Mouse (Mus musculus) CH12.LX (cell line): ENCODE measurements around the gene Srp68. TPM values are rescaled to one million over a fixed set of nuclear protein-coding genes. Genes with fewer than 3 reads are reported as not detected.

Experiments used
- DNase-seq: peaks from one replicate; pipeline ENCODE4 v3.0.0-alpha.2; 2013; ENCODE audit errors: extremely low read depth
- H3K27ac ChIP-seq: 2 replicates; pipeline ENCODE4 v1.5.1; 2012; ENCODE audit warnings: low read depth, mild to moderate bottlenecking, control low read depth, moderate library complexity; ENCODE audit not compliant: insufficient read depth
- H3K27me3 ChIP-seq: replicated peaks from 2 replicates; pipeline ENCODE3; 2012; ENCODE audit warnings: inconsistent platforms
- H3K36me3 ChIP-seq, 2 experiments: replicated peaks in 1 of 2; 2 replicates each; pipeline versions ENCODE3 to v1.6.1; 2012; ENCODE audit warnings: inconsistent platforms in 1 of 2, low read length in 1 of 2, mild to moderate bottlenecking in 1 of 2, mixed read lengths in 1 of 2, moderate library complexity in 1 of 2; ENCODE audit not compliant: control insufficient read depth in 1 of 2, insufficient read depth in 1 of 2
- H3K4me1 ChIP-seq, 2 experiments: 2 replicates each; pipeline ENCODE4 v1.6.1; 2012; ENCODE audit warnings: inconsistent platforms in 1 of 2, moderate library complexity in 1 of 2; ENCODE audit not compliant: insufficient read depth in 2 of 2, control insufficient read depth in 1 of 2
- H3K4me2 ChIP-seq: 2 replicates; pipeline ENCODE4 v1.6.1; 2012; ENCODE audit warnings: low read depth, mild to moderate bottlenecking, control low read depth; ENCODE audit not compliant: poor library complexity, insufficient read depth, severe bottlenecking
- H3K4me3 ChIP-seq, 3 experiments: fragments of 150-350 bp in 1 of 3; sonication (generic) in 1 of 3; replicated peaks in 1 of 3; 2 replicates each; pipeline versions ENCODE3 to v1.5.1; 2011 to 2012; ENCODE audit warnings: low read depth in 2 of 3, low read length in 2 of 3, mild to moderate bottlenecking in 2 of 3, moderate library complexity in 2 of 3, control low read depth in 1 of 3, improper control_type of control experiment in 1 of 3, inconsistent platforms in 1 of 3, mixed read lengths in 1 of 3; ENCODE audit not compliant: poor library complexity in 1 of 3
- H3K79me2 ChIP-seq: replicated peaks from 2 replicates; pipeline ENCODE4 v1.6.1; 2012; ENCODE audit warnings: mild to moderate bottlenecking, moderate library complexity; ENCODE audit not compliant: control insufficient read depth, poor library complexity, insufficient read depth, severe bottlenecking; ENCODE audit errors: extremely low read depth
- H3K9ac ChIP-seq: 2 replicates; pipeline ENCODE4 v1.6.1; 2012; ENCODE audit warnings: low read depth, mild to moderate bottlenecking, control low read depth, moderate library complexity; ENCODE audit not compliant: insufficient read depth
- H3K9me3 ChIP-seq: replicated peaks from 2 replicates; pipeline ENCODE3; 2012; ENCODE audit warnings: low read length, inconsistent platforms, mixed read lengths
- BHLHE40 ChIP-seq: IDR thresholded peaks from 2 replicates; pipeline ENCODE4 v1.6.1; 2011; ENCODE audit warnings: mild to moderate bottlenecking, low read depth, low read length, improper control_type of control experiment
- CTCF ChIP-seq, 2 experiments: IDR thresholded peaks in 1 of 2; conservative IDR thresholded peaks in 1 of 2; 2 replicates each; pipeline ENCODE4 v1.5.1; 2011 to 2012; ENCODE audit warnings: low read depth in 2 of 2, low read length in 2 of 2, improper control_type of control experiment in 1 of 2, inconsistent platforms in 1 of 2, mild to moderate bottlenecking in 1 of 2, moderate library complexity in 1 of 2
- ELF1 ChIP-seq: IDR thresholded peaks from 2 replicates; pipeline ENCODE4 v1.6.1; 2014; ENCODE audit warnings: low read depth, mild to moderate bottlenecking, inconsistent platforms, low read length, improper control_type of control experiment
- IRF4 ChIP-seq: IDR thresholded peaks from 2 replicates; pipeline ENCODE4 v1.6.1; 2014; ENCODE audit warnings: low read depth, mild to moderate bottlenecking, inconsistent platforms, low read length, improper control_type of control experiment
- JUND ChIP-seq: conservative IDR thresholded peaks from 2 replicates; pipeline ENCODE4 v1.6.1; 2011; ENCODE audit warnings: low read depth, low read length, improper control_type of control experiment
- KAT2A ChIP-seq: IDR thresholded peaks from 2 replicates; pipeline ENCODE4 v1.6.1; 2012; ENCODE audit warnings: low read length, improper control_type of control experiment, inconsistent platforms; ENCODE audit not compliant: insufficient replicate concordance
- MAX ChIP-seq: IDR thresholded peaks from 2 replicates; pipeline ENCODE4 v1.6.1; 2011; ENCODE audit warnings: low read length, improper control_type of control experiment
- MAZ ChIP-seq: IDR thresholded peaks from 2 replicates; pipeline ENCODE4 v1.6.1; 2012; ENCODE audit warnings: low read depth, mild to moderate bottlenecking, inconsistent platforms, low read length, improper control_type of control experiment, moderate library complexity
- MYC ChIP-seq: IDR thresholded peaks from 2 replicates; pipeline ENCODE4 v1.6.1; 2011; ENCODE audit warnings: low read depth, mild to moderate bottlenecking, improper control_type of control experiment, low read length
- NELFE ChIP-seq: IDR thresholded peaks from 2 replicates; pipeline ENCODE4 v1.6.1; 2011; ENCODE audit warnings: low read depth, low read length, improper control_type of control experiment
- NRF1 ChIP-seq: IDR thresholded peaks from 2 replicates; pipeline ENCODE4 v1.6.1; 2014; ENCODE audit warnings: low read depth, mild to moderate bottlenecking, inconsistent platforms, low read length, improper control_type of control experiment, moderate library complexity
- POLR2A ChIP-seq: IDR thresholded peaks from 2 replicates; pipeline ENCODE4 v1.6.1; 2011; ENCODE audit warnings: low read depth, mild to moderate bottlenecking, improper control_type of control experiment, low read length
- RAD21 ChIP-seq: IDR thresholded peaks from 2 replicates; pipeline ENCODE4 v1.6.1; 2011; ENCODE audit warnings: low read depth, mild to moderate bottlenecking, low read length, improper control_type of control experiment, moderate library complexity
- RCOR1 ChIP-seq: conservative IDR thresholded peaks from 2 replicates; pipeline ENCODE4 v1.6.1; 2012; ENCODE audit warnings: low read depth, mild to moderate bottlenecking, inconsistent platforms, low read length, improper control_type of control experiment
- SIN3A ChIP-seq: IDR thresholded peaks from 2 replicates; pipeline ENCODE4 v1.6.1; 2012; ENCODE audit warnings: low read length, improper control_type of control experiment, inconsistent platforms
- SMC3 ChIP-seq: IDR thresholded peaks from 2 replicates; pipeline ENCODE4 v1.6.1; 2011; ENCODE audit warnings: low read depth, low read length, improper control_type of control experiment
- ZC3H11A ChIP-seq: IDR thresholded peaks from 2 replicates; pipeline ENCODE4 v1.6.1; 2012; ENCODE audit warnings: low read depth, mild to moderate bottlenecking, inconsistent platforms, low read length, improper control_type of control experiment
- ZMIZ1 ChIP-seq: IDR thresholded peaks from 2 replicates; pipeline ENCODE4 v1.6.1; 2012; ENCODE audit warnings: low read depth, mild to moderate bottlenecking, inconsistent platforms, low read length, improper control_type of control experiment
- dilution Hi-C: fragments of 300-500 bp; cut with MboI; formaldehyde crosslinking; loops from 2 replicates; pipeline ENCODE4 v1.14.3; 2020; ENCODE audit warnings: low sequenced_read_pairs; ENCODE audit not compliant: extremely low pct_unique_long_range_greater_than_20kb, extremely low pct_ligation_motif_present
- in situ Hi-C: fragments of 300-500 bp; cut with MboI; formaldehyde crosslinking; loops from 3 replicates; pipeline ENCODE4 v1.14.3; 2019; ENCODE audit warnings: low sequenced_read_pairs, low pct_ligation_motif_present, low pct_unique_long_range_greater_than_20kb, mixed read lengths
- polyA plus RNA-seq: library from polyadenylated mRNA; unstranded; fragments of >175 nt; gene quantifications from 2 replicates; pipeline ENCODE4 v1.2.1, GENCODE M21; 2012; ENCODE audit warnings: low read depth; ENCODE audit not compliant: insufficient read length
- total RNA-seq, 2 experiments: library from RNA; depleted of rRNA; stranded (reverse); fragments of 300-350 nt in 1 of 2; fragments of >200 nt in 1 of 2; gene quantifications; 2 replicates each; pipeline ENCODE4 v1.2.3; 2012 to 2014

Srp68 gene
- total and polyA plus RNA-seq, 3 experiments = 53.2 to 184 (median 74.7) TPM

- TF ChIP-seq KAT2A (no peak), RAD21 (no peak)
These were observed 22.2 kb upstream of the Srp68 start (continued) for GRCm38 (mm10) chr11:116296191-116296734.

GRCm38 (mm10) chr11:116294319-116294718, 20.3 kb upstream of the Srp68 start:
- no peak overlapping the region for H3K9ac ChIP-seq
- peaks cover 5 to 48% of the 10 kb centered on the region in 2 experiments; a peak in 3 of 4 replicates for H3K4me1 ChIP-seq
- H3K27ac ChIP-seq = no peak overlapping the region
- DNase-seq = peak; percentile 84
- dilution Hi-C loops = no loop called here
- H3K9me3 ChIP-seq = no peaks in the 10 kb centered on the region
- in situ Hi-C loops = no loop called here
- H3K79me2 ChIP-seq = no peaks in the 10 kb centered on the region
- H3K27me3 ChIP-seq = no peaks in the 10 kb centered on the region
- TF ChIP-seq MYC (0 out of 2 replicates have a peak, but pooled peaks have one; percentile 37), JUND (0 out of 2 replicates have a peak, but pooled peaks have one; percentile 10), SMC3 (peak; percentile 92), ZC3H11A (peak; percentile 65), IRF4 (peak; percentile 47; the same call in 1 of the 2 replicates), BHLHE40 (no peak), RAD21 (peak; percentile 91), CTCF (conservative IDR thresholded peaks at IDR 0.05 in 1 of 2, IDR thresholded peaks at IDR 0.05 in 1 of 2; ENCODE audit: low read depth in 2 of 2, low read length in 2 of 2) (peak; percentile 85 to 96), MAX (no peak), NELFE (peak; percentile 51; the same call in 1 of the 2 replicates), MAZ (no peak), SIN3A (0 out of 2 replicates have a peak, but pooled peaks have one; percentile 22), NRF1 (no peak), ELF1 (0 out of 2 replicates have a peak, but pooled peaks have one; percentile 51)
- no peak overlapping the region for H3K4me3 ChIP-seq
- H3K36me3 ChIP-seq = peaks cover 71 to 95% of the 10 kb centered on the region in 2 experiments
- no peak overlapping the region for H3K4me2 ChIP-seq

DNA sequence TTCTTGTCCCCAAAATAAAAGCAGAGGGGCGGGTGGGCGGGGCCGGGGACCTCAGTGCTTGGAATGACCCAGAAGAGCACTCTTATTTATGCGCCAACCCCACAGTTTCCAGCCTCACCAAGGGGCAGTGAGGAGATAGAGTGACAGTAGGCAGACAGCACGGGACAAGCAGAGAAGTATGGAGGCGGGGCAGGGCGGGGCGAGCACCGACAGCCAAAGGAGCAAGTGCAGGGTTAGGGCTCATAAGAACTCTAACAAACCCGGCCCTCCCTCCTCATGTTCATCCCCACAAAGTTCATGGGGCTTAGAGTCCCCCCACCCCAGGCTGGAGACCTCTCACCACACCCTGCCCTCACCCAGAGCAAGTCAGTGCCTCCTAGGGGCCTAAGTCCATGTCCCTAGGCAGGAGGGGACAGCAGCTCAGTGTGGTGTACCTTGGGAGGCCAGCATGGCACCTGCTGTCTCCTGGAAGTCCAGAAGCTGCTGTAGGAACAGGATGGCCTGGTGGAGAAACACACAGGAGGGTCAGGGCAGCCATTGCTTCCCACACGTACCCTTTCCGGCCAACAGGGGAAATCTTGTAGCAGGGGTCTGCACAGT, 19.6 kb upstream of the Srp68 start:
- H3K36me3 ChIP-seq = peaks cover 71 to 95% of the 10 kb centered on the region in 2 experiments

More for the DNA sequence above, 19.6 kb upstream of the Srp68 start:
- no peak overlapping the region for H3K4me3 ChIP-seq
- dilution Hi-C loops = no loop called here
- H3K4me2 ChIP-seq = no peak overlapping the region
- no peak for DNase-seq
- no peaks in the 10 kb centered on the region for H3K79me2 ChIP-seq
- no peak overlapping the region for H3K9ac ChIP-seq
- TF ChIP-seq NELFE (no peak), ZMIZ1 (no peak), RCOR1 (no peak), POLR2A (no peak)
- TF ChIP-seq, all 38 proteins: peak for 0
- in situ Hi-C loops = no loop called here
- H3K4me1 ChIP-seq = peaks cover 5 to 55% of the 10 kb centered on the region in 2 experiments; a peak in 3 of 4 replicates
- no peaks in the 10 kb centered on the region for H3K9me3 ChIP-seq
- H3K27me3 ChIP-seq = no peaks in the 10 kb centered on the region
- no peak overlapping the region for H3K27ac ChIP-seq
